Mouse (Mus musculus): ENCODE results near the gene Cmss1.

- TF ChIP-seq POLR2AphosphoS2 (IDR thresholded peaks at IDR 0.05; ENCODE audit: insufficient read length, low read depth) = no peak
- no peak for TF ChIP-seq TCF12 (IDR thresholded peaks at IDR 0.05; ENCODE audit: insufficient read depth, poor library complexity, severe bottlenecking)
- no peak for TF ChIP-seq MAX (IDR thresholded peaks at IDR 0.05; ENCODE audit: low read depth)
- TF ChIP-seq CEBPB (IDR thresholded peaks at IDR 0.05; ENCODE audit: insufficient read depth, poor library complexity, severe bottlenecking) = no peak
- TF ChIP-seq POLR2A (IDR thresholded peaks at IDR 0.05; ENCODE audit: insufficient read length, low read depth) = no peak
- TF ChIP-seq E2F4 (IDR thresholded peaks at IDR 0.05; ENCODE audit: insufficient read depth) = no peak
- TF ChIP-seq USF1 (IDR thresholded peaks at IDR 0.05; ENCODE audit: low read depth) = no peak
- no peak for TF ChIP-seq MYOG (IDR thresholded peaks at IDR 0.05; ENCODE audit: control insufficient read depth in 1 of 3, insufficient read depth in 1 of 3, insufficient read length in 2 of 3, low read depth in 2 of 3)
Observed at GRCm38 (mm10) chr16:57575764-57576388, 30.8 kb downstream of the Cmss1 start.

Data from myocyte (in vitro differentiated cells).